Mouse (Mus musculus): ENCODE measurements around the gene Smim4.

Gene Smim4

DNA sequence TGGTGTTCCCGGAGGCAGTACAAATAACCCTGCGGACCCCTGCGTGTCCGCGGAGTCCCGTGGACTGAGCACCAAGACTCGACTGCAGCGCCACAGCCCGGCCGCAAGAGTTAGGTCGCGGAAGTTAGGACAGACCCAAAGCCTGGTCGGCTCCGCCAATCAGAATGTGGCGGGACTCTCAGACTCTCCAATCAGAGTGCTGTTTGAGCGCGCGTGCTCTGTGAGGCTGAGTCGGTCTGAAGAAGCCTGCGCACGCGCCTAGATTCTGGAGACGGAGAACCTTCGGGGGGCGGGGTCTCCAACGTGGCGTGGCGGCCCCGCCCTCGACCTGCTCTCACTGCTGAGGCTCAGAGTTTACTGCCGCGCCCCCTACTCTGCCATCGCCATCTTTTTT lies at the start of gene Smim4:
Gene Smim4, minus strand, starts transcription at position 131 of the 394 bp plus-strand sequence.
- DNase-seq (ENCODE audit: low spot score) = peak; percentile 99

DNA sequence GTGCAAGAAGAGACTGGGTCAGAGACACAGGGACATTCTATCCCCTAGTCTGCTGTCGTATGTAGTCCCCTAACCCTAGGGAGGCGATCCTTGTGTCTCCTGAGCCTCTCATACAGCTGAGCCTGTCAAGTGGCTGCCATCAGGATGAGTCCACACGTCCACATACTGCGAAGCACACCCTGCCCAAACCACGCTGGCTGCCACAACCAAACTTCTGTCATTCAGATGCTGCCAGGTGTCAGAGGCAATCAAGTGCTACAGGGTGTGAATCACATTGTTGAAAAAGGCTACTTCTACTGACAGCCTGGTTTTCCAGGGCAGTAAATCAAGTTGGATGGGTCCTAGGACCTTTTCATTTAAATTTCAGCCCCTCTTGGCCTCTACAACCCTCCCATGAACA lies 49.0 kb upstream of the Smim4 start:
- DNase-seq (ENCODE audit: low spot score) = no peak

DNA sequence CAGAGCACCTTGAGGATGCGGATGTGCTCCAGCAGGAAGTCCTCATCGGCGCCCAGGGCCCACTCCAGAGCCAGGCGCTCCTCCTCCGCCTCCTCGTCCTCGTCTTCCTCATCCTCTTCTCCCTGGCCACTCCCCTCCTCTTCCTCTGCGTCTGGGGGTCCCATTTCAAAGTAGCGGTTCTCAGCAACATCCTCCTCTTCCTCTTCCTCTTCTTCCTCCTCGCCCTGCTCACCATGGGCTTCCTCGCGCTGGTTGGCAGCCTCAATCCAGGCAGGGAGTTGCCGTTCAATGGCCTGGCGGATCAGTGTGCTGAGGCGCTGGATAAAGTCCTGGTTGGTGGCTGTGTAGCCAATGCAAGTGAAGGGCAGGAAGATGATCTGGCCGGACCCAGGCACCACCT lies 48.5 kb upstream of the Smim4 start:
- no peak for DNase-seq (ENCODE audit: low spot score)

GRCm38 (mm10) chr14:31173537-31173936 lies 44.8 kb upstream of the Smim4 start:
- DNase-seq (ENCODE audit: low spot score) = no peak

GRCm38 (mm10) chr14:31172781-31173455 lies 44.2 kb upstream of the Smim4 start:
- DNase-seq (ENCODE audit: low spot score) = no peak

GRCm38 (mm10) chr14:31171821-31172220 lies 43.1 kb upstream of the Smim4 start:
- DNase-seq (ENCODE audit: low spot score) = no peak

DNA sequence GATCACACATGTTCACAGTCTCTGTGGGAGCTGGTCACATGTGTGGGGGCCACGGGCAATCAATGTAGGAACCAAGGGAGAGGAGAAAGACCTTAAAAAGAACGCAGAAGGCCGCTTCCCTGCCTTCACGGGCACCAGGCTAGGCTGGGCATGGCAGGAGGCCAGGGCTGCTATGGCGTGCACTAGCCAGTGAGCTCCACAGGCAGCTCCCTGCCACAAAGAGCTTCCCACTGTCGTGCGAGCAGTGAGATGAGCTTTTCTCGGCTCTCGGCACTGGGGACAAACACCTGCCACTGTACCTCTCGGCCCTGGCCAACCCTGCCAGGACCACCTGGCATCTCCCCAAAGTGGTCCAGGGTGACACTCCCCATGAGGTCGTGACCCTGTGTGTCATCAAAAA lies 42.6 kb upstream of the Smim4 start:
- no peak for DNase-seq (ENCODE audit: low spot score)

DNA sequence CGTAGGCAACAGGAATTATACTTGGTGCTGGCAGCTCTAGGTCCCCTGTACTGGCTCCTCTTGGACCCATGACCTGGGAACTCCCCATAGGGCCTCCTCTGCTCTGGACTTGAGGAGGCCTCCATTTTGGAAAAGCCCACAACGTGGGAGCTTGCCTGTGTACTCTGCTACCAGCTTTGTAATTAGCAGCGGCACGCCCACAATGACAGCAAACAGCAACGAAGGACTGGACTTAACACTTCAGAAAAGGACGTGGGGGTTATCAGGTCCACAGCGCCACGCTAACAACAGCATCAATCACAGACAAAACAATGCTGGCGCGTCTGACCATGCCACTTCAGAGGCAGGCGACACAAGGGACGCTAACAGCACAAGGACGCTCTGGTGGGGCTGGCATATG lies 42.2 kb upstream of the Smim4 start:
- no peak for DNase-seq (ENCODE audit: low spot score)

DNA sequence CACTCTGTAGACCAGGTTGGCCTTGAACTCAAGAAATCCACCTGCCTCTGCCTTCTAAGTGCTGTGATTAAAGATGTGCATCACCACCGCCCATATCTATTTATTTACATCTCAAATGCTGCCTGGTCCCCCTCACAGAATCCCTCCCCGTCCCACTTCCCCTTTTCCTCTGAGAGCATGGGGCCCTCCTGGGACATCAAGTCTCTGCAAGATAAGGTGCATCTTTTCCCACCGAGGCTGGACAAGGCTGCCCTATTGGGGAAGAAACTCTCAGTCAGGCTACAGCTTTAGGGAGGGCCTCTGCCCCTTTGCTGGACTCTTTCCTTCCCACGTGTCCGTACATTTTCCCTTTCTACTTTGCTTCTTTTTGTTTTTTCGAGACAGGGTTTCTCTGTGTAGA lies 40.8 kb upstream of the Smim4 start:
- no peak for DNase-seq (ENCODE audit: low spot score)

DNA sequence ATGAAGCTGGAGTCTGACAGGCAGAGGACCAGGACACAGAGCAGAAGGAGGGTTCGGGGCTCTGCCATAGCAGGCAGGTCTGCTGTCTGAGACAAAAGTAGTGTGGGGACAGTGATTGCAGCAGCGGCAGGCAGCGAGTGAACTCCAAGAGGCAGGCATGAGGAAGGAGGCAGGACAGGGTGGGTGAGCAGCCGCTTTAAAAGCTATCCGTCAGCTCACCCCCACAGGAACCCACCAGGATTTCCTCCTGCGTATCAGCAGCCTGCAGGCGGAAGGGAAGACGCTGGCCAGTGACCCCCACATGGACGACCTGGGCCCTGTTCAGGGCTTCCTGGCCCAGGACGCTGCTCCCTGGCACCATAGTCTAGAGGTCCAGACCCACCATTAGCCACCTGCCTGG lies 39.7 kb upstream of the Smim4 start, which contains the start of gene Stab1:
Gene Stab1, minus strand, starts transcription at position 217 of the 400 bp plus-strand sequence.
- peak; percentile 17 for DNase-seq (ENCODE audit: low spot score)

DNA sequence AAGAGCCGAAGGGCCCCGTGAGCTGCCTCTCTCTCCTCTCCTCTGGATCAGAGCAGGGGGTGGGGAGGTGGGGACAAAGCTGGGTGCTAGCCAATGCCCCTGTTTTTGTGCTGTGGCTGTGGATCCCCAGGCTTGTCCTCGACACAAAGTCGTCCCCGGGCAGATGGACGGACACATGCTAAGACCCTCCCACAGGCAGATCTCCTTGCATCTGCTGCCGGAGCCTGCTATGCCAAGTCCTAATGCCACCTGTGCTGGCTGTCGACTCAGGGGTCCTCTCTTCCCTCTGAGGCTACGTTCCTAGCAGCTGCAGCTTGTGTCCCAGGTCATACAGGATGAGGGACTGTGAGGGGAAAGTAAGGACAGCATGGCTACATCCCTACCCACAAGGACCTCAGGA lies 38.1 kb upstream of the Smim4 start:
- no peak for DNase-seq (ENCODE audit: low spot score)

DNA sequence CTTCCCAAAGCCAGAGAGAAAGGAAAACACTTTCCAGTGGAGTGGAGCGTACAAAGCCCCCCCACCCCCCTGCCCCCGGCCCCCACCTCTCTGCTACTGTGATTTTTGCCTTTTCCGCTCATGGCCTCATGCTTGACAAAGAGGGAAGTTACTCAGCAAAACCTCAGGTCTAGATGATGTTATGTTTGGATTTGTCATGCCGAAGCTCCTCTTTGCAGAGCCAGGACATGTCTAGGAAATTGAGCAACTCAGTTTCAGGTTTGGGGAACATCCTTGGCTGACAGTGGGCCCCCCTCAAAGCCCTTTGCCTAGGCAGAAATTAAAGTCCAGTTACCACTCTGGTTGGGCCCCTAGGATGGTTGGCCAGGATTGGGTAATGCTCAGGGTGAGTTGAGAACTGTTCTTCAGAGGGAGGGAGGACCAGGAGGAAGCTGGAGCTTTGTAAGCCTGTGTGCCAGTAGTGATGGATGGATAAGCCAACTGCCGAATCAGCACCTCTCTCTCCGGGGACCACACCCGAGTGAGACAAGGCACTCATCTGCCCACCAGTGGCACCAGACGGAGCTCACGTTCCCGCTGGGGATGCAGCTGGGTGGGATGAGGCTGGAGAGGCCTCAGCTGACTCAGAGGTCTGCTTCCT lies 37.4 kb upstream of the Smim4 start:
- DNase-seq (ENCODE audit: low spot score) = no peak

GRCm38 (mm10) chr14:31165458-31165857 lies 36.7 kb upstream of the Smim4 start:
- DNase-seq (ENCODE audit: low spot score) = no peak

DNA sequence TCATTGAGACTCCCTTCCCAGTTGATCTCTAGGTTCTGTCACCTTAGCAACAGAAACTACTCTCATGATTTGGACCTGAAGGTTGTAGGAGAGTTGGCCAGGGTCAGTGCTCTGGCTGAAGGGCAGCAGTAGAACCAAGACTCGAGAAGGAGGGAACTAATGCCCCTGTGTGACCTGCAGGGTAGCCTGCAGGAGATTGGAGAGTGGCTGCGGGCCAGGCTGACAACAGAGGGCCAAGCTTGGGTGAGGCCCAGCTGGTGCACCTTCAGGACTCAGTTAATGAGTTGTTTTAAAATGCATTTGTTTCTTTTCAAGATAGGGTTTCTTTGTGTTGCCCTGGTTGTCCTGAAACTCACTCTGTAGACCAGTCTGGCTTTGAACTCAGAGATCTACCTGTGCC lies 36.3 kb upstream of the Smim4 start:
- no peak for DNase-seq (ENCODE audit: low spot score)

GRCm38 (mm10) chr14:31164067-31164466 lies 35.3 kb upstream of the Smim4 start:
- DNase-seq (ENCODE audit: low spot score) = no peak

DNA sequence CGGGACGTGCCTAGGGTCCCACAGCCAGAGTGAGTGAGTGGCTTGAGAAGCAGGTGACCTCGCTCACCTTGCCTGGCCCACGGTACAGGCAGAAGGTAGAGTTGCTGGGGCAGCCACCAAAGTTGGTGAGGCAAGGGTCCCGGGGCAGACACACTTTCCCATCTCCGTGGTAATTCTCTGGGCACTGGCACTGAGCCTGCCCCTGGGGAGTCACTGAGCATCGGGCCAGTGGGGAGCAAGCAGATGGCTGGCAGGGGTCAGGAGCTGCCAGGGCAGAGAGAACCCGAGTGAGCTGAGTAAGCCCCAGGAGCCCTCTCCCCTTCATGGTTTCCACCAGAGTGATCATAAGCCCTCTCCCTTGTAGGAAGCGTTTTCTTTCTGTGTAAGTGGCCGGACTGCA lies 32.9 kb upstream of the Smim4 start:
- DNase-seq (ENCODE audit: low spot score) = no peak

- DNase-seq (ENCODE audit: low spot score) = no peak
These were observed 32.4 kb upstream of the Smim4 start for GRCm38 (mm10) chr14:31161191-31161590.

DNA sequence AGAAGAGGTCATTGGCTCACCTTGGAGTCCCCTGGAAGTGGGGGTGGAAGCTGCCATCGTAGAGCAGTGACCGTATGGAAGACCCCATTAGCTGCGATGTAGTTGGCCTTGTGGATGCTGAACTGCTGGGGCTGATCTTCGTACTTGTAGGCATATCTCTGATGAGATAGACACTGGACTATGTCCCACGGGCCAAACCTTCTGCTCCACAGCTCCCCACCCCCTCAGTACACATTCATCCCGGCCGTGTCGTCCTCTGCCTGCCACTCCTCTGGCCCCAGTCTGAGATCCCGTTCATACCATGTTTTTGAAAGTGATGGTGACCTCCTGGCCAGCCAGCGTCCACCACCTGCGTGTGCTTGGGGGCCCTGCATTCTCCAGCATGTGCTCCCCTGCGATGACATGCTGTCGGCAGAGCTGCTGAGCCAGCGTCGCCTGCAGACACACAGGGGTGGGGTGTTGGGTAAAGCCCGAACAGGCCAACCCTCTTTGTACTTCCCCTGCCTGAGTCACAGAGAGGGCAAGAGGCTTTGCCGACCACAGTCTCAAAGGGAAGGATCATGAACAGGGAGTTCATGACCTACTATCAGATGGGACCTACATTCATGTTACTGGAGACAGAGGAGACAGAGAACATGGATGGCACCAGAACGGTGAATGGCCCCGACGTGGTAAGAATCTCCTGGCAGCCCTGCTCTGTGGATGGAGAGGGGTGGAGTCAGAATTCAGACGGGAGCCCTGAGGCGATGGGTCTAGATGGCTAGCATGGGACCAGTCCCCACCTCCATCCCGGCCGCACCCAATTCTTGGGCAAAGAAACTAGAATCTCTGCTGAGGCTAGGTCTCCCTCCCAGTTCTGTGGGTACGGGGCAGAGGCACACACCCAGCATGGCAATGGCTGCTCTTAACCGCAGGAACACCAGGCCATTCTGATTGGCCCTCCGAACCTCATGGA lies 31.7 kb upstream of the Smim4 start:
- no peak for DNase-seq (ENCODE audit: low spot score)

DNA sequence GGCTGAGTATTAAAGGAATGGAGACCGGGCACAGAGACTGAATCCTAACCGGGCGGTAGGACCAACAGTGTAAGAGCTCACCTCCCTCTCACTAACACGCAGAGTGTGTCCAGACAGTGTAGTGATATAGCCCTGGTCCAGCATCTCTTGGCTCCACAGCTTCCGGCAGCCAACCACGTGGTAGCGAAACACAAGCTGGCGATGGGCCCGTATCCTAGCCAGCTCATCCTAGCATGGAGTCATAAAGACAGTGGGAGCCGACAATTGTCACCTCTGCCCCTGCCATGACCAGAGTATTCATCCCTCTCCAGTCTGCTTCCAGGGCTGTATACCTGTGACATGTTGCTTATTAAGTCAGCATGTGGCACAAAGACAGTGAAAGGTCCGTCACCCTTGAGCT lies 16.9 kb upstream of the Smim4 start:
- no peak for DNase-seq (ENCODE audit: low spot score)

GRCm38 (mm10) chr14:31141011-31141410 lies 12.3 kb upstream of the Smim4 start:
- DNase-seq (ENCODE audit: low spot score) = no peak

GRCm38 (mm10) chr14:31140141-31140540 lies 11.4 kb upstream of the Smim4 start:
- DNase-seq (ENCODE audit: low spot score) = no peak

DNA sequence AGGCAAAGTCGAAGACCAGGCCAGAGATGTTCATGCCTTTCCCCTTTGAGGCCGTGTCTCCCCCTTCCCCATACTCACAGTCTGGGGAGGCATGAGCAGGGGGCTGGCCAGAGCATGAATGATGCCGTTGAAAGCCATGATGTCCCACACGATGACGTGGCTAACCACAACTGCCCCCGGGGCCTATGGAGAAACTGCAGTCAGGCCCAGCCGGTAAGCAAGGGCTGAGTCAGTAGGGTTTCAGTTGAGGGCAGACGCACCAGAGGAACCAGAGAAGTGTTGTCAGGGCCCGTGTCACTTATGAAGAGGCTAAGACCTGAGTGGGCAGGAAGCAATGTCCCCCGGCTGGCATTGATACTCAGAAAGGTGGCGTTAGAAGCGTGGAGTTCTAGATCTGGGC lies 10.9 kb upstream of the Smim4 start:
- DNase-seq (ENCODE audit: low spot score) = no peak

DNA sequence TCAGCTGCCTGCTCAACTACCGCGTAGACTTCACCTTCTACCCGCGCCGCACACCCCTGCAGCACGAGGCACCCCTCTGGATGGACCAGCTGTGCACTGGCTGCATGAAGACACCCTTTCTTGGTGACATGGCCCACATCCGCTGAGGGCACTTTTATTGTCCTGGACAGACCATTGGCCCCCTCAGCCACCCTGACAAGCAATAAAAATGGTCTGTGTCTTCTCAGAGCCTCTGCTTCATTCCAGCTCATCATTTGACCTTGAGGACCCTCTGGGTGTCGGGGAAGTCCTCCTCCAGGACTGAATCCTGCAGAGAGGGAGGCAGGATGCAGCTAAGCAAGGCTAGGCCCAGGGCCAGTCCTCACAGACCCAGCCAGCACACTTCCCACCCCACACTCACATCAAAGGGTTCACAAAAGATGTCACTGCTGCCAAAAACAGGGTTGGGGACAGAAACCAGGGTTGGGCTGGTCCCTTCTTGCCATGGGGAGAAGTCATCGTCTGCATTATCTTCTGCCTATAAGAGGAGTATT lies 10.2 kb upstream of the Smim4 start:
- no peak for DNase-seq (ENCODE audit: low spot score)

Data from embryo, embryonic 10 days (tissue).